Mouse (Mus musculus) lung, embryonic 14.5 days (tissue): ENCODE measurements at regions not wholly inside any gene's neighbourhood (a gene's known extent, or its start where the extent isn't known, plus 50 kb on each side); places are given as distances from the start of the nearest gene placed in this dataset.

Source experiments
- ATAC-seq: fragments of 200-750 bp; cut with Nextera tagmentation; 2 replicates; pipeline ENCODE4 v1.8.0; 2017; ENCODE audit warnings: mild to moderate bottlenecking, moderate TSS enrichment, moderate library complexity; ENCODE audit not compliant: insufficient read depth
- DNase-seq: peaks from one replicate; pipeline ENCODE4 v3.0.0-alpha.2; 2015
- H3K27ac ChIP-seq: fragments of 300-500 bp; sonication (generic); 2 replicates; pipeline ENCODE4 v1.5.1; 2014; ENCODE audit warnings: low read depth, mild to moderate bottlenecking, moderate library complexity
- H3K27me3 ChIP-seq: fragments of 300-500 bp; sonication (generic); 2 replicates; pipeline ENCODE4 v1.6.1; 2014; ENCODE audit warnings: low read length, control low read depth; ENCODE audit not compliant: insufficient read depth
- H3K36me3 ChIP-seq: fragments of 300-500 bp; sonication (generic); 2 replicates; pipeline ENCODE4 v1.6.1; 2014; ENCODE audit warnings: control low read depth; ENCODE audit not compliant: insufficient read depth
- H3K4me1 ChIP-seq: fragments of 300-500 bp; sonication (generic); 2 replicates; pipeline ENCODE4 v1.6.1; 2014; ENCODE audit warnings: antibody characterized with exemption, control low read depth; ENCODE audit not compliant: insufficient read depth
- H3K4me2 ChIP-seq: fragments of 300-500 bp; sonication (generic); 2 replicates; pipeline ENCODE4 v1.6.1; 2014; ENCODE audit warnings: mild to moderate bottlenecking
- H3K4me3 ChIP-seq: fragments of 300-500 bp; sonication (generic); 2 replicates; pipeline ENCODE4 v1.5.1; 2014; ENCODE audit warnings: low read depth, low read length
- H3K9ac ChIP-seq: fragments of 300-500 bp; sonication (generic); 2 replicates; pipeline ENCODE4 v1.6.1; 2014
- H3K9me3 ChIP-seq: fragments of 300-500 bp; sonication (generic); 2 replicates; pipeline ENCODE4 v1.6.1; 2016; ENCODE audit warnings: low read depth, low read length, control low read depth
- CTCF ChIP-seq: IDR thresholded peaks from 2 replicates; pipeline ENCODE4 v1.5.1; 2016; ENCODE audit warnings: antibody characterized with exemption, low read depth
- WGBS: fragments of 180-500 bp; shearing (Covaris S2); extraction: QIAGEN DNeasy Blood & Tissue Kit; methylation state at CpG from one replicate; pipeline ENCODE4 v1.1.7; 2014; 5-methylcytosine and 5-hydroxymethylcytosine counted together

DNA sequence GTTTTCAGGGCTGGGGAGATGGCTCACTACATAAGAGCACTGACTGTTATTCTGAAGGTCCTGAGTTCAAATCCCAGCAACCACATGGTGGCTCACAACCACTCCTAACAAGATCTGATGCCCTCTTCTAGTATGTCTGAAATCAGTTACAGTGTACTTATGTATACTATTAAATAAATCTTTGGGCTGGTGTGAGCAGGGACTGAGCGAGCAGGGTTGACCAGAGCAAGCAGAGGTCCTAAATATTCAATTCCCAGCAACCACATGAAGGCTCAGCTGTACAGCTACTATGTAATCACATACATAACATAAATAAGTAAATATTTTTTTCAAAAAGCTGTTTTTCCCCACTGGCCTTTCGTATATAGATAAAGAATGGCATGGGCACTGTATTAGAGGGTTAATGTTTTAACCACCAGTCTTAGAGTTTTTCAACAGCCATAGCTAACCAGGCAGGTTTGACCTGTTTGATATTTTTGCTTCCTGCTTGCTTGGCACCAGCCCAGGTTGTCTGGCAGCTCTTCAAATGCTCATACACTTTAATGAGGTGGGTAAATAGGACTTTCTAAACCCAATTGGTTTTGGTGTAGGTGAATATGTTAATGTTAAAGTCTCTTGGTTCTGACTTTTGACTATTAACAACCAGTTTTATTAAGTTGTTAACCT lies 134.1 kb upstream of the Fam84a start:
- Histone ChIP-seq H3K4me3 (no peak overlapping the region), H3K27ac (no peak overlapping the region), H3K27me3 (no peaks in the 10 kb centered on the region), H3K4me2 (no peak overlapping the region), H3K36me3 (no peaks in the 10 kb centered on the region), H3K9ac (no peak overlapping the region), H3K9me3 (no peaks in the 10 kb centered on the region), H3K4me1 (no peaks in the 10 kb centered on the region)
- no peak for TF ChIP-seq CTCF
- DNase-seq (peak; percentile 74), ATAC-seq (peak; percentile 66; the same call in 1 of the 2 replicates)
- 62% methylated on average over 2 of the region's 2 CpGs for WGBS

DNA sequence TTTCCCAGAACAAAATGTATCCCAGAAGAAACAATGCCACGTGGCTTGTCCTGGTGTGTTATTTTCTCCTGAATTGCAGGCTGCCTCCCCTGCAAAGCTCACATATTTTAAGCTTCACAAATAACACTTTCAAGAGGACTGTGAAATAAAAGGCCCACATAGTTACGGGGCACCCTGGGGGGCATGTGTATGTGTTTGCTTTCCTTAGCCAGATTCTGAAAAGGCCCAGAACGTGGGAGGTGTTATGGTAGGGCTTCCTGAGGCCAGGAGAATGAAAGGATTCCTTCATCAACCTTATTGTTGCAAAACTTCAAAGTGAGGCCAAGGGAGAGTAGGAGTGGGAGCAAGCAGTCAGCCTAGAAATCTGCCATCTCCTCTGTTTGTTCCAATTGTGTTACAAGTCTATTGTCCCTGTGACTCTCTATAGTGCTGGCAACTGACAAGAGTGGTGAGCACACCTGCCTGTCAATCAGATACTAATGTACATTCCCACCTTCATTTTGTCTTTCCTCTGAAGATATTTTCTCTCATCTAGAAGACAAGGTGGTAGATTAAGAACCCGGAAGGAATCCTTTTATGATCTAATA lies 131.3 kb upstream of the Fam84a start:
- WGBS = 48% methylated on average over 4 of the region's 4 CpGs
- no peak overlapping the region for H3K4me2 ChIP-seq
- no peak overlapping the region for H3K27ac ChIP-seq
- H3K4me1 ChIP-seq = no peaks in the 10 kb centered on the region
- no peak for DNase-seq
- no peaks in the 10 kb centered on the region for H3K27me3 ChIP-seq
- no peaks in the 10 kb centered on the region for H3K36me3 ChIP-seq
- no peak overlapping the region for H3K9ac ChIP-seq
- H3K4me3 ChIP-seq = no peak overlapping the region
- H3K9me3 ChIP-seq = no peaks in the 10 kb centered on the region
- no peak for TF ChIP-seq CTCF
- ATAC-seq = no peak

GRCm38 (mm10) chr12:14275265-14275664 lies 123.4 kb upstream of the Fam84a start:
- Histone ChIP-seq H3K9ac (no peak overlapping the region), H3K4me1 (no peaks in the 10 kb centered on the region), H3K4me3 (no peak overlapping the region), H3K27me3 (no peaks in the 10 kb centered on the region), H3K4me2 (no peak overlapping the region), H3K9me3 (no peaks in the 10 kb centered on the region), H3K27ac (no peak overlapping the region), H3K36me3 (no peaks in the 10 kb centered on the region)
- no peak for DNase-seq
- no peak for TF ChIP-seq CTCF
- no peak for ATAC-seq

DNA sequence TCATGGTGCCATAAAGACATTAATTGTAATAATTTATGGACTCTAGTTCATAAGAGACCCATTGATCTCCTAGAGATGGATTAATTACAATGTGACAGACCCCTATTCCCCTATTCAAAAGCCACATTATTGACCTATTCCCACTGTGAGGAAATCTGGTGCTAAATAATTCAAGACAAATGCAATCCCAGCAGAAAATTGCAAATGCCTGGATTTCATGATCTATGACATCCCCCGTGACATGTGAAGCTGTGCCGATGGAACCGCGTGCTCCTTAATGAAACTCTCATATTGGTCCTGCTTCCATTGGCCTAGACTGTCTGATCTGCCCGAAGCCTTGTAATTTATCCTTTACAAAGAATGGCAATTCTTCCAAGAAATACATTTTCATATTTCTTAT lies 122.9 kb upstream of the Fam84a start:
- no peak for ATAC-seq
- Histone ChIP-seq H3K4me2 (no peak overlapping the region), H3K9me3 (no peaks in the 10 kb centered on the region), H3K36me3 (no peaks in the 10 kb centered on the region), H3K27me3 (no peaks in the 10 kb centered on the region), H3K27ac (no peak overlapping the region), H3K9ac (no peak overlapping the region), H3K4me1 (no peaks in the 10 kb centered on the region), H3K4me3 (no peak overlapping the region)
- TF ChIP-seq CTCF = no peak
- no peak for DNase-seq
- WGBS = 95% methylated on average over 5 of the region's 5 CpGs

- Histone ChIP-seq H3K9me3 (no peaks in the 10 kb centered on the region), H3K4me1 (no peaks in the 10 kb centered on the region), H3K27me3 (no peaks in the 10 kb centered on the region), H3K36me3 (no peaks in the 10 kb centered on the region), H3K4me2 (no peak overlapping the region), H3K9ac (no peak overlapping the region), H3K27ac (no peak overlapping the region), H3K4me3 (no peak overlapping the region)
- TF ChIP-seq CTCF = no peak
- no peak for DNase-seq
- ATAC-seq = no peak
Observed at GRCm38 (mm10) chr12:14271216-14271615, 119.4 kb upstream of the Fam84a start.

DNA sequence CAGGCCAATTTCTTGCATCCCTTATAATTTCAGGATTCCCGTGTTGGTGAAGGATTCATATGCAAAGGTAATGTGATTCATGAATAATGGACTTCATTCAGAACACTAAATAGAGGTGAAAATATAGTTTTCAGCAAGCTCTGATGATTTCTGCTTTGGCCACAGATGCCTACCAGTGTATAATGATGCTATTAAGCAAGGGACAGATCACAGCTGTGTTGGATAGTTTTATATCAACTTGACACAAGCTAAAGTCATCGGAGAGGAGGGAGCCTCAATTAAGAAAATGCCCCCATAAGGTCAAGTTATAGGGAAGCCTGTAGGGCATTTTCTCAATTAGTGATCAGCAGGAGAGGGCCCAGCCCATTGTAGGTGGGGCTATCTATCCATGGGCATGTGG lies 109.2 kb upstream of the Fam84a start:
- 79% methylated on average over 2 of the region's 2 CpGs for WGBS
- H3K4me2 ChIP-seq = no peak overlapping the region
- H3K9me3 ChIP-seq = no peaks in the 10 kb centered on the region
- H3K27ac ChIP-seq = no peak overlapping the region
- ATAC-seq (no peak), DNase-seq (no peak)
- H3K36me3 ChIP-seq = no peaks in the 10 kb centered on the region
- TF ChIP-seq CTCF = no peak
- no peak overlapping the region for H3K4me3 ChIP-seq
- H3K9ac ChIP-seq = no peak overlapping the region
- H3K4me1 ChIP-seq = no peaks in the 10 kb centered on the region
- no peaks in the 10 kb centered on the region for H3K27me3 ChIP-seq

- Histone ChIP-seq H3K9me3 (no peaks in the 10 kb centered on the region), H3K36me3 (no peaks in the 10 kb centered on the region), H3K27ac (no peak overlapping the region), H3K27me3 (no peaks in the 10 kb centered on the region), H3K9ac (no peak overlapping the region), H3K4me3 (no peak overlapping the region), H3K4me1 (no peaks in the 10 kb centered on the region), H3K4me2 (no peak overlapping the region)
- WGBS = 77% methylated on average over 4 of the region's 4 CpGs
- ATAC-seq = no peak
- no peak for TF ChIP-seq CTCF
- no peak for DNase-seq
Observed at GRCm38 (mm10) chr12:14260288-14260687, 108.4 kb upstream of the Fam84a start.
